Mouse (Mus musculus) liver, embryonic 15.5 days (tissue): ENCODE data around the gene Itga5. TPM values are rescaled to one million over a fixed set of nuclear protein-coding genes. Genes with fewer than 3 reads are reported as not detected.
A peak's percentile ranks its signal among the peaks of the same experiment; 100 is the strongest.

Experiments
- ATAC-seq: fragments of 200-750 bp; cut with Nextera tagmentation; 2 replicates; pipeline ENCODE4 v1.8.0; 2017; ENCODE audit warnings: moderate number of reproducible peaks, mild to moderate bottlenecking, moderate library complexity; ENCODE audit not compliant: insufficient read depth
- H3K27ac ChIP-seq: fragments of 300-500 bp; sonication (generic); replicated peaks from 2 replicates; pipeline ENCODE4 v1.5.1; 2015; ENCODE audit warnings: mild to moderate bottlenecking, inconsistent platforms
- H3K27me3 ChIP-seq: fragments of 300-500 bp; sonication (generic); 2 replicates; pipeline ENCODE4 v1.6.1; 2015; ENCODE audit warnings: mild to moderate bottlenecking, inconsistent platforms
- H3K36me3 ChIP-seq: fragments of 300-500 bp; sonication (generic); replicated peaks from 2 replicates; pipeline ENCODE4 v1.6.1; 2015; ENCODE audit warnings: moderate library complexity, mild to moderate bottlenecking, inconsistent platforms
- H3K4me1 ChIP-seq: fragments of 300-500 bp; sonication (generic); replicated peaks from 2 replicates; pipeline ENCODE4 v1.6.1; 2015; ENCODE audit warnings: inconsistent platforms
- H3K4me2 ChIP-seq: fragments of 300-500 bp; sonication (generic); 2 replicates; pipeline ENCODE4 v1.6.1; 2015; ENCODE audit warnings: moderate library complexity, mild to moderate bottlenecking, inconsistent platforms
- H3K4me3 ChIP-seq: fragments of 300-500 bp; sonication (generic); replicated peaks from 2 replicates; pipeline ENCODE4 v1.5.1; 2015; ENCODE audit warnings: mild to moderate bottlenecking, inconsistent platforms
- H3K9ac ChIP-seq: fragments of 300-500 bp; sonication (generic); 2 replicates; pipeline ENCODE4 v1.6.1; 2015; ENCODE audit warnings: moderate library complexity, mild to moderate bottlenecking, inconsistent platforms
- H3K9me3 ChIP-seq: fragments of 300-500 bp; sonication (generic); replicated peaks from 2 replicates; pipeline ENCODE4 v1.6.1; 2016; ENCODE audit warnings: inconsistent platforms
- WGBS: fragments of 180-500 bp; shearing (Covaris S2); methylation state at CpG from one replicate; pipeline ENCODE4 v1.1.7; 2015; ENCODE audit warnings: mixed read lengths; ENCODE audit not compliant: insufficient replicate concordance; 5-methylcytosine and 5-hydroxymethylcytosine counted together
- polyA plus RNA-seq: library from polyadenylated mRNA; unstranded; fragments of >200 nt; fragmentation: Nextera tagmentation; extraction: Ambion mirVana; gene quantifications from 2 replicates; pipeline ENCODE4 v1.2.1, GENCODE M21; 2015

Gene Itga5
- polyA plus RNA-seq, 1 experiment from 2014 or later, result 15.9 TPM

- no peak overlapping the region for H3K27ac ChIP-seq
- H3K9me3 ChIP-seq, result no peaks in the 10 kb centered on the region
- H3K9ac ChIP-seq, result no peak overlapping the region
- peaks cover 6% of the 10 kb centered on the region; the same call in 1 of the 2 replicates for H3K36me3 ChIP-seq
- no peak overlapping the region for H3K4me2 ChIP-seq
- WGBS, result 87% methylated on average over 1 of the region's 1 CpGs
- H3K4me1 ChIP-seq, result peaks cover 45% of the 10 kb centered on the region
- no peak for ATAC-seq
- no peak overlapping the region for H3K4me3 ChIP-seq
- peaks cover 12% of the 10 kb centered on the region; the same call in 1 of the 2 replicates for H3K27me3 ChIP-seq
Measured at GRCm38 (mm10) chr15:103321076-103321475, 45.5 kb downstream of the Itga5 start.

DNA sequence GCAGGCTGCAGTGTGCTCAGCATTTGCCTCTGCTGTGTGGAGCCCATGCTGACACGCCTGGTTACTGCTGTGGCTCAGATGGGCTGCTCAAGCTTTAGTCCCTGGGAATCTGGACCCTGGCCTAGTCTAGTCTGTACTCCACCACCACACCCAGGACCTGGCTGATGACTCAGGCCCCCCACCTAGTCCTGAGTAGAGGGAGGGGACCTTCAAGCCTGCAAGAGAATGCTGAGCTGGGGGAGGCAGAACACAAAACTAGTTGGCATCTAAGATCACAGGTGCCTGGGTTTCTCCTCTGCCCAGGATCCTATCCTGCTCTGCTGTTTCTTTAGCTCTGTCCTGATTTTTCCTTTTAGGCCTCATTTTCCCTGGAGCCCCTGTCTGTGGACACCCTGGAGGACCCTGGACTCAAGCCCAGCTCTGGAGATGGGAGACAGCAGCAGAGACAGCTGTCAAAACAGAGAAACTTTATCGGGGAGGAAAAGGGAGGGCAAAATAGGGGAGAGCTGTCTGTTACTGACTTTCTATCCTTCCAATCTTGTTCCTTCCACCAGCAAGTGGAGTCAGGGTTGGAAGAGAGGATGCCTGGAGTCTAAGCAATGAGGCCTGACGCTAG, 48.3 kb downstream of the Itga5 start:
- Histone ChIP-seq H3K9ac (no peak overlapping the region), H3K27ac (no peak overlapping the region), H3K36me3 (peaks cover 6% of the 10 kb centered on the region; the same call in 1 of the 2 replicates), H3K4me3 (no peak overlapping the region), H3K4me2 (no peak overlapping the region), H3K27me3 (peaks cover 12% of the 10 kb centered on the region; the same call in 1 of the 2 replicates), H3K4me1 (peaks cover 52% of the 10 kb centered on the region), H3K9me3 (no peaks in the 10 kb centered on the region)
- no peak for ATAC-seq
- 65% methylated on average over 3 of the region's 3 CpGs for WGBS

GRCm38 (mm10) chr15:103317731-103318130, 48.8 kb downstream of the Itga5 start:
- 80% methylated on average over 8 of the region's 8 CpGs for WGBS
- Histone ChIP-seq H3K9me3 (no peaks in the 10 kb centered on the region), H3K27ac (no peak overlapping the region), H3K27me3 (peaks cover 9% of the 10 kb centered on the region; the same call in 1 of the 2 replicates), H3K4me1 (peaks cover 52% of the 10 kb centered on the region), H3K9ac (no peak overlapping the region), H3K4me3 (no peak overlapping the region), H3K4me2 (no peak overlapping the region), H3K36me3 (peaks cover 6% of the 10 kb centered on the region; the same call in 1 of the 2 replicates)
- ATAC-seq, result no peak

DNA sequence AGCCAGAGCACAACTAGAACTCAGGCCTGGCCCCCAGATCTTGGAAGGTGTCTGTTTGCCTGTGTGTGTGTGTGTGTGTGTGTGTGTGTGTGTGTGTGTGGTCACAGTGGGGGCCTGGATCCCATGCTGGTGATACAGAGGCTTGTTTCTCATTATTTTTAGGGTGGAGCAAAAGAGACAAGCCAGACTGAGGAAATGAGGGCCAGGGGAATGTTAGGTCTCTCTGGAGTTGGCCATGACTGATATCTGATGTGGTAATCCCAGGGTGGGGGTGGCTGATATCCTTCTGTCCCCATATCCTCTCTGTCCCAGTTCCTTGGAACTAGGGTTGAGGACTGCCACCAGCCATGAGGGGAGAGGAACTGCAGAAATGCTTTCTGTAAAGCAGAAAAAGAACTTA, 49.4 kb downstream of the Itga5 start:
- no peak overlapping the region for H3K27ac ChIP-seq
- H3K4me3 ChIP-seq, result no peak overlapping the region
- H3K27me3 ChIP-seq, result peaks cover 3% of the 10 kb centered on the region; the same call in 1 of the 2 replicates
- no peak overlapping the region for H3K9ac ChIP-seq
- peaks cover 6% of the 10 kb centered on the region; the same call in 1 of the 2 replicates for H3K36me3 ChIP-seq
- no peaks in the 10 kb centered on the region for H3K9me3 ChIP-seq
- ATAC-seq, result no peak
- no peak overlapping the region for H3K4me2 ChIP-seq
- H3K4me1 ChIP-seq, result peaks cover 46% of the 10 kb centered on the region

- ATAC-seq, result no peak
- WGBS, result 76% methylated on average over 10 of the region's 10 CpGs
- Histone ChIP-seq H3K4me3 (no peak overlapping the region), H3K36me3 (peaks cover 6% of the 10 kb centered on the region; the same call in 1 of the 2 replicates), H3K27ac (no peak overlapping the region), H3K9me3 (no peaks in the 10 kb centered on the region), H3K4me1 (peaks cover 37% of the 10 kb centered on the region), H3K4me2 (no peak overlapping the region), H3K9ac (no peak overlapping the region), H3K27me3 (no peaks in the 10 kb centered on the region)
Measured at GRCm38 (mm10) chr15:103315979-103316776, 50.4 kb downstream of the Itga5 start.

DNA sequence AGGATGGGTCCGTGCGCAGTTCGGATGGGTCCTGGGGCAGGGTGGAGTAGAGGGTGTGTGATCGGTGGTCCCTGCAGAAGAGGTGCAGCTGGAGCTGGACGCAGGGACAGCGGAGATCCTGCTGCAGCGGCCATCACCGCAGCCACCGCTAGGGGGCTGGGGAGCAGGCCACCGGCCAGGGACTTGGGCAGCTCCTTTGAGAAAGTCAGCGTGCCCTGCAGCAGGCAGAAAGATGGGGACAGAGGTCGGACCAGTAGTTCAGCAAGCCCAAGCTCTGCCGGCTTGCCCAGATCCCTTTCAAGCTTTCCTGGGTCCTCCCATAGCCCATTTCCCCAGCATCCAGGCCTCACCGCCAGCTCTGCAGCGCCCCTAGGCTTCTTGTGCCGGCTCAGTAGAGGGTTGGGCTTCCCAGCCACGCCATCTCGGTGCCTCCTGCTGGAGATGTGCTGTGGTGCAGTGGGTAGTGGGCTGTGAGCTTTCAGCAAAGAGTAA, 51.5 kb downstream of the Itga5 start:
- Histone ChIP-seq H3K9ac (no peak overlapping the region), H3K4me1 (peaks cover 33% of the 10 kb centered on the region), H3K36me3 (peaks cover 6% of the 10 kb centered on the region; the same call in 1 of the 2 replicates), H3K4me3 (no peak overlapping the region), H3K27me3 (no peaks in the 10 kb centered on the region), H3K4me2 (peak overlapping the region; percentile 35), H3K27ac (no peak overlapping the region), H3K9me3 (no peaks in the 10 kb centered on the region)
- ATAC-seq, result peak; percentile 39; the same call in 1 of the 2 replicates
- 39% methylated on average over 18 of the region's 18 CpGs for WGBS

- no peak for ATAC-seq
- no peak overlapping the region for H3K27ac ChIP-seq
- H3K36me3 ChIP-seq, result peaks cover 6% of the 10 kb centered on the region; the same call in 1 of the 2 replicates
- peaks cover 33% of the 10 kb centered on the region for H3K4me1 ChIP-seq
- peaks cover 4% of the 10 kb centered on the region for H3K27me3 ChIP-seq
- H3K4me3 ChIP-seq, result no peak overlapping the region
- 0 out of 2 replicates have a peak overlapping the region, but pooled peaks have one; percentile 35 for H3K4me2 ChIP-seq
- 69% methylated on average over 22 of the region's 22 CpGs for WGBS
- no peak overlapping the region for H3K9ac ChIP-seq
- no peaks in the 10 kb centered on the region for H3K9me3 ChIP-seq
Measured at GRCm38 (mm10) chr15:103314181-103314580, 52.4 kb downstream of the Itga5 start.

GRCm38 (mm10) chr15:103313495-103314095, 53.0 kb downstream of the Itga5 start:
- no peak overlapping the region for H3K27ac ChIP-seq
- ATAC-seq, result no peak
- H3K9me3 ChIP-seq, result no peaks in the 10 kb centered on the region
- WGBS, result 31% methylated on average over 18 of the region's 18 CpGs
- H3K36me3 ChIP-seq, result peaks cover 6% of the 10 kb centered on the region; the same call in 1 of the 2 replicates
- peaks cover 9% of the 10 kb centered on the region for H3K27me3 ChIP-seq
- no peak overlapping the region for H3K4me3 ChIP-seq
- H3K9ac ChIP-seq, result no peak overlapping the region
- H3K4me1 ChIP-seq, result peaks cover 39% of the 10 kb centered on the region
- no peak overlapping the region for H3K4me2 ChIP-seq

DNA sequence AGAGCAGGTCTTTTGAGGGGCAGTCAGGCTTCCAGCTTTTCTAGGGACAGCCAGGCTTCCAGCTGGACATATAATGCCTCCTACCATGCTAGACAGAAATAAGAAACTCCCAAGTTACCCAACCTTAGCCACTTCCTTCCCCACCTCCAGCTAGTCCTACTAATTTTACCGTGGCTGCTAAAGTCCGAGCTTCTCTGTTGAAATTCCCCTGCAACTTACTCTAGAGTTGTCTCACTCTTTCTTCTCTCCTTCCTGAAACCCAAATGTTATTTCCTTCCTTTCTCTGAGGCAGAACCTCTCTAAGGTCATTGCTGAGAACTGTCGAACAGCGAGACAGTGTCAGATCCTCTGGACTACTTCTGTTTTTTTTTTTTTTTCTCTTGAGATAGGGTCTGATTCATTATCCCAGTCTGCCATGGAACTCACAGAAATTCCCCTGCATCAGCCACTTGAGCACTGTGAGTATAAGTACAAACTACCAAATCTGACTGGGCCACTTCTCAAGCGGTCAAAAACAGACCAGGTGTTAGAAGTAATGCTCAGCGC, 56.1 kb downstream of the Itga5 start, which contains the start of gene Gpr84:
TSS of gene Gpr84 (minus strand) at position 248 of the 546 bp plus-strand sequence.
- Histone ChIP-seq H3K27me3 (peaks cover 34% of the 10 kb centered on the region), H3K4me2 (0 out of 2 replicates have a peak within 1 kb of the TSS, but pooled peaks have one; percentile 49)

DNA sequence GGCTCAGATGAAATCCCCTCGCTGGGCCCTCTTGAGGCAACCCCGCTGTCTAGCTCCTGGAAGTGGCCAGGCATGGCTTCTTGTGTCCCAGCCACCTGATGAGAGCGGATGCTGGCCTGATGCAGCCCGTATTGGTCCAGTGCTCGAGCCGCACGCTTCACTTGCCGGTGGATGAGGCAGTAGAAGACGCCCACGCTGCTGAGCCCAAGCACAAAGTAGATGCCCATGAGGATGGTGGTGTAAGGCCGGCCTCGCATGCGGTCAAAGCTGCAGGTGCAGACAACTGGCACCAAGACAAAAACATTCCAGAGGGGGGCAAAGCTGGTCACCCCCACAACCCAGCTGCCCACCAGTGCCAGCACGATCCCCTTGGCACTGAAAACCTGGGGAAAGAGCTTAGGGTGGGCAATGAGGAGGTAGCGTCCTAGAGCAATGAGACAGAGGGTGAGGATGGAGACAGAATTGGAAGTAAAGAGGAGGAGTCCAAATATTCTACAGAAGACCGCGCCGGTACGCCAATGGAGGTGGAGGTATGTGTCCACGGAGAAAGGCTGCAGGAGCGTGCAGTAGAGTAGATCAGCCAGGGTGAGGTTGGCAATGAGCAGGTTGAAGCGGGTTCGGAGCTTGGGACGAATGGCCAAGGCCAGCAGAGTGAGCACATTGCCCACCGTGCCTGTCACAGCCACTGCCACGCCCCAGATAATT, 57.5 kb downstream of the Itga5 start:
- peaks cover 58% of the 10 kb centered on the region for H3K4me1 ChIP-seq
- H3K27me3 ChIP-seq, result peaks cover 48% of the 10 kb centered on the region
- ATAC-seq, result no peak
- no peaks in the 10 kb centered on the region for H3K36me3 ChIP-seq
- no peaks in the 10 kb centered on the region for H3K9me3 ChIP-seq
- peak overlapping the region; percentile 49 for H3K4me2 ChIP-seq
- WGBS, result 62% methylated on average over 26 of the region's 26 CpGs
- no peak overlapping the region for H3K27ac ChIP-seq
- no peak overlapping the region for H3K9ac ChIP-seq
- H3K4me3 ChIP-seq, result peak overlapping the region; percentile 30

More for the DNA sequence above, 56.1 kb downstream of the Itga5 start, which contains the start of gene Gpr84:
- H3K9me3 ChIP-seq, result no peaks in the 10 kb centered on the region
- 26% methylated on average over 6 of the region's 6 CpGs for WGBS
- H3K27ac ChIP-seq, result 0 out of 2 replicates have a peak within 1 kb of the TSS, but pooled peaks have one; percentile 1
- H3K4me1 ChIP-seq, result peaks cover 58% of the 10 kb centered on the region
- ATAC-seq, result no peak
- no peaks in the 10 kb centered on the region; the same call in 1 of the 2 replicates for H3K36me3 ChIP-seq
- H3K9ac ChIP-seq, result no peak within 1 kb of the TSS
- peak within 1 kb of the TSS; percentile 30 for H3K4me3 ChIP-seq
